ENCODE assay signal across 22 mouse cellular contexts in genomic region chr1:176755586-176755985, GRCm38 (mm10). TPM values are rescaled to one million over a fixed set of nuclear protein-coding genes. Genes with fewer than 3 reads are reported as not detected.
A peak's percentile ranks its signal among the peaks of the same experiment; 100 is the strongest.
DNase-seq lines count a peak whose midpoint lies in the region; ATAC-seq and TF ChIP-seq lines count a peak whose summit lies in the region.
"Had no signal": no experiment of that assay in that cellular context is flagged by ENCODE, and none has a peak within 500 bp of the region (broad histone marks: within the 10 kb centered on the region; RNA-seq: fewer than 3 reads in every experiment).

No protein-coding gene starts in this region.

- DNase-seq in heart, adult 9 months (ENCODE audit: low spot score in 2 of 2) = no peak
- no peak for DNase-seq in testis, postnatal 14 days (ENCODE audit: low spot score)
- peak; percentile 79 for DNase-seq in cerebellum, adult 8-10 months
- DNase-seq in cerebellum, postnatal 36 days = peak; percentile 83 to 86
- DNase-seq in left cerebral cortex, postnatal 25 days (ENCODE audit: low spot score in 2 of 2) = no peak
- no peak for DNase-seq in gastrocnemius, postnatal 10 days
- DNase-seq: adrenal gland, postnatal 36 days; gastrocnemius, postnatal 14 days; kidney, adult 9 months; kidney, postnatal 14 days; liver; lung, postnatal 4 days had no signal

- TF ChIP-seq POLR2A in testis, adult 2 months (IDR thresholded peaks at IDR 0.05; ENCODE audit: control insufficient read depth, low read depth, low read length) = no peak

- H3K9ac ChIP-seq in heart, embryonic 14.5 days (ENCODE audit: low read length) = no peak overlapping the region
- H3K9ac ChIP-seq: embryonic facial prominence, embryonic 15.5 days; forebrain, embryonic 15.5 days; hindbrain, embryonic 13.5 days; intestine, embryonic 15.5 days; midbrain, embryonic 15.5 days; neural tube, embryonic 15.5 days had no signal

- TF ChIP-seq CTCF in testis, adult 2 months (IDR thresholded peaks at IDR 0.05; ENCODE audit: control insufficient read depth, insufficient read depth, insufficient replicate concordance, low read depth, low read length) = no peak

- no peaks in the 10 kb centered on the region for H3K9me3 ChIP-seq in heart, embryonic 14.5 days (ENCODE audit: control insufficient read depth, low read length)
- H3K9me3 ChIP-seq: embryonic facial prominence, embryonic 15.5 days; forebrain, embryonic 15.5 days; hindbrain, embryonic 13.5 days; intestine, embryonic 15.5 days; limb, embryonic 10.5 days; midbrain, embryonic 15.5 days; neural tube, embryonic 15.5 days had no signal

- H3K36me3 ChIP-seq in heart, embryonic 14.5 days (ENCODE audit: control insufficient read depth, insufficient read depth, low read length) = peaks cover 54% of the 10 kb centered on the region
- H3K36me3 ChIP-seq in testis, adult 2 months (ENCODE audit: control insufficient read depth, insufficient read depth, low read length) = peaks cover 7% of the 10 kb centered on the region

- WGBS in heart, embryonic 14.5 days = 53% methylated on average over 9 of the region's 9 CpGs

- peaks cover 5 to 15% of the 10 kb centered on the region in 2 experiments for H3K4me1 ChIP-seq in heart, embryonic 14.5 days (ENCODE audit: control insufficient read depth in 2 of 2, insufficient read depth in 2 of 2, low read length in 2 of 2)
- H3K4me1 ChIP-seq in testis, adult 2 months (ENCODE audit: control insufficient read depth, insufficient read depth, low read length) = no peaks in the 10 kb centered on the region
- H3K4me1 ChIP-seq: embryonic facial prominence, embryonic 15.5 days; intestine, embryonic 15.5 days; limb, embryonic 10.5 days; midbrain, embryonic 15.5 days had no signal

- H3K27me3 ChIP-seq in heart, embryonic 14.5 days (ENCODE audit: control insufficient read depth, insufficient read depth, low read length) = no peaks in the 10 kb centered on the region
- H3K27me3 ChIP-seq in testis, adult 2 months (ENCODE audit: control insufficient read depth, insufficient read depth, low read length) = no peaks in the 10 kb centered on the region
- H3K27me3 ChIP-seq: embryonic facial prominence, embryonic 15.5 days; forebrain, embryonic 15.5 days; hindbrain, embryonic 13.5 days; intestine, embryonic 15.5 days; midbrain, embryonic 15.5 days; neural tube, embryonic 15.5 days; Patski had no signal

- no peak overlapping the region for H3K4me3 ChIP-seq in heart, embryonic 14.5 days (ENCODE audit: control insufficient read depth in 1 of 2, insufficient read depth in 1 of 2, low read depth in 1 of 2, low read length in 2 of 2)
- peak overlapping the region; percentile 87 for H3K4me3 ChIP-seq in testis, adult 2 months (ENCODE audit: control insufficient read depth, low read depth, low read length)
- H3K4me3 ChIP-seq: embryonic facial prominence, embryonic 15.5 days; forebrain, embryonic 15.5 days; hindbrain, embryonic 13.5 days; intestine, embryonic 15.5 days; limb, embryonic 10.5 days; midbrain, embryonic 15.5 days; neural tube, embryonic 15.5 days had no signal

- H3K27ac ChIP-seq in heart, embryonic 14.5 days (replicated peaks in 1 of 2; ENCODE audit: control insufficient read depth in 1 of 2, insufficient read depth in 1 of 2, low read depth in 2 of 2, low read length in 2 of 2) = peak overlapping the region; percentile 50; a peak in 1 of 4 replicates
- H3K27ac ChIP-seq in testis, adult 2 months (ENCODE audit: control insufficient read depth, insufficient read depth, low read depth, low read length) = peak overlapping the region; percentile 54; the same call in 1 of the 2 replicates
- H3K27ac ChIP-seq: embryonic facial prominence, embryonic 15.5 days; forebrain, embryonic 15.5 days; hindbrain, embryonic 13.5 days; intestine, embryonic 15.5 days; limb, embryonic 10.5 days; midbrain, embryonic 15.5 days; neural tube, embryonic 15.5 days had no signal

- ATAC-seq in heart, embryonic 14.5 days (ENCODE audit: insufficient number of reproducible peaks, insufficient read depth, low FRiP score, low read depth) = no peak
- ATAC-seq: forebrain, embryonic 15.5 days; intestine, embryonic 15.5 days; midbrain, embryonic 15.5 days; Patski had no signal

- no peak overlapping the region for H3K4me2 ChIP-seq in heart, embryonic 14.5 days (ENCODE audit: low read length)
- H3K4me2 ChIP-seq: embryonic facial prominence, embryonic 15.5 days; forebrain, embryonic 15.5 days; hindbrain, embryonic 13.5 days; intestine, embryonic 15.5 days; midbrain, embryonic 15.5 days; neural tube, embryonic 15.5 days had no signal

- intact Hi-C loops in left cerebral cortex, postnatal 25 days (cut with DNase I) = no loop called here

RNA-seq across cellular contexts. Expression of gene Cep170, which starts 58.3 kb away (rescaled TPM):
- polyA plus RNA-seq in heart, embryonic 14.5 days (2014; fragmentation: Nextera tagmentation; extraction: Ambion mirVana) = 21.5 and 27.5 TPM in 2 replicates
- 57.7 and 62.2 TPM in 2 replicates for polyA plus RNA-seq in testis, adult 2 months (2012; rRNA removed)
- 100 to 1,000 TPM; 100 TPM for total RNA-seq in left cerebral cortex, postnatal 25 days (2021)
- total RNA-seq in gastrocnemius, postnatal 10 days (2021) = 10 to 100 TPM; 23.6 to 32.7 TPM

RNA-seq across cellular contexts. Expression of gene Sdccag8, which starts 58.9 kb away (rescaled TPM):
- 9.5 and 12.1 TPM in 2 replicates for polyA plus RNA-seq in heart, embryonic 14.5 days (2014; fragmentation: Nextera tagmentation; extraction: Ambion mirVana)
- polyA plus RNA-seq in testis, adult 2 months (2012; rRNA removed) = 14.3 and 17.4 TPM in 2 replicates
- total RNA-seq in left cerebral cortex, postnatal 25 days (2021) = 10 to 100 TPM; 14.3 to 16.4 TPM
- 1 to 10 TPM; 7.2 to 7.6 TPM for total RNA-seq in gastrocnemius, postnatal 10 days (2021)

Comparison
In these comparisons a context has a peak if more than half of its experiments do, and no peak if none do; other contexts are left out.
1. DNase-seq: peak in cerebellum, adult 8-10 months (single experiment) and cerebellum, postnatal 36 days (2 of 2); none in heart, adult 9 months (0 of 2), testis, postnatal 14 days (single experiment), left cerebral cortex, postnatal 25 days (0 of 2) and gastrocnemius, postnatal 10 days (single experiment).